Mouse (Mus musculus) stomach, embryonic 15.5 days (tissue): ENCODE results near the gene Chrna7. TPM values are rescaled to one million over a fixed set of nuclear protein-coding genes. Genes with fewer than 3 reads are reported as not detected.

ENCODE experiments used
- ATAC-seq: fragments of 200-750 bp; cut with Nextera tagmentation; 2 replicates; pipeline ENCODE4 v1.8.0; 2017; ENCODE audit warnings: low read depth, moderate number of reproducible peaks, moderate TSS enrichment; ENCODE audit not compliant: insufficient read depth, low FRiP score
- H3K27ac ChIP-seq: fragments of 300-500 bp; sonication (generic); 2 replicates; pipeline ENCODE4 v1.5.1; 2015; ENCODE audit warnings: mild to moderate bottlenecking, inconsistent platforms
- H3K27me3 ChIP-seq: fragments of 300-500 bp; sonication (generic); replicated peaks from 2 replicates; pipeline ENCODE4 v1.6.1; 2015; ENCODE audit warnings: inconsistent platforms
- H3K36me3 ChIP-seq: fragments of 300-500 bp; sonication (generic); 2 replicates; pipeline ENCODE4 v1.6.1; 2015; ENCODE audit warnings: inconsistent platforms
- H3K4me1 ChIP-seq: fragments of 300-500 bp; sonication (generic); 2 replicates; pipeline ENCODE4 v1.6.1; 2015; ENCODE audit warnings: inconsistent platforms
- H3K4me2 ChIP-seq: fragments of 300-500 bp; sonication (generic); 2 replicates; pipeline ENCODE4 v1.6.1; 2015; ENCODE audit warnings: mild to moderate bottlenecking, inconsistent platforms
- H3K4me3 ChIP-seq: fragments of 300-500 bp; sonication (generic); replicated peaks from 2 replicates; pipeline ENCODE4 v1.5.1; 2015; ENCODE audit warnings: inconsistent platforms
- H3K9ac ChIP-seq: fragments of 300-500 bp; sonication (generic); 2 replicates; pipeline ENCODE4 v1.6.1; 2015; ENCODE audit warnings: inconsistent platforms
- H3K9me3 ChIP-seq: fragments of 300-500 bp; sonication (generic); 2 replicates; pipeline ENCODE4 v1.6.1; 2016; ENCODE audit warnings: inconsistent platforms
- WGBS: fragments of 180-500 bp; shearing (Covaris S2); methylation state at CpG from one replicate; pipeline ENCODE4 v1.1.7; 2015; 5-methylcytosine and 5-hydroxymethylcytosine counted together
- polyA plus RNA-seq: library from polyadenylated mRNA; unstranded; fragments of >200 nt; fragmentation: Nextera tagmentation; extraction: Ambion mirVana; gene quantifications from 2 replicates; pipeline ENCODE4 v1.2.1, GENCODE M21; 2015

Gene Chrna7
- 1.4 and 1.6 TPM in 2 replicates for polyA plus RNA-seq

- peak; percentile 90 for ATAC-seq
- WGBS = under 1% methylated on average over 73 of the region's 73 CpGs
- peak within 1 kb of the TSS; percentile 29; the same call in 1 of the 2 replicates for H3K9ac ChIP-seq
These were observed at the start of gene Chrna7 for GRCm38 (mm10) chr7:63212084-63212723. TSS of gene Chrna7 (minus strand) at chr7:63212569.

GRCm38 (mm10) chr7:63249404-63249803 is 37.0 kb upstream of the Chrna7 start:
- no peak overlapping the region for H3K4me2 ChIP-seq

More at GRCm38 (mm10) chr7:63212084-63212723, at the start of gene Chrna7:
- Histone ChIP-seq H3K27ac (no peak within 1 kb of the TSS), H3K4me2 (peak within 1 kb of the TSS; percentile 100), H3K4me1 (0 out of 2 replicates have a peak, but pooled peaks cover 3% of the 10 kb centered on the region), H3K4me3 (peak within 1 kb of the TSS; percentile 59), H3K9me3 (no peaks in the 10 kb centered on the region), H3K27me3 (no peaks in the 10 kb centered on the region), H3K36me3 (no peaks in the 10 kb centered on the region)

GRCm38 (mm10) chr7:63237852-63238516 is 25.6 kb upstream of the Chrna7 start:
- no peak overlapping the region for H3K27ac ChIP-seq
- no peaks in the 10 kb centered on the region for H3K9me3 ChIP-seq
- no peak for ATAC-seq
- no peaks in the 10 kb centered on the region for H3K36me3 ChIP-seq
- 67% methylated on average over 3 of the region's 3 CpGs for WGBS
- H3K4me2 ChIP-seq = no peak overlapping the region
- no peak overlapping the region for H3K4me3 ChIP-seq
- no peaks in the 10 kb centered on the region for H3K27me3 ChIP-seq
- H3K9ac ChIP-seq = no peak overlapping the region
- H3K4me1 ChIP-seq = no peaks in the 10 kb centered on the region

More at GRCm38 (mm10) chr7:63249404-63249803, 37.0 kb upstream of the Chrna7 start:
- no peaks in the 10 kb centered on the region for H3K27me3 ChIP-seq
- no peaks in the 10 kb centered on the region for H3K9me3 ChIP-seq
- WGBS = 75% methylated on average over 2 of the region's 2 CpGs
- H3K4me3 ChIP-seq = no peak overlapping the region
- ATAC-seq = no peak
- no peak overlapping the region for H3K27ac ChIP-seq
- H3K4me1 ChIP-seq = no peaks in the 10 kb centered on the region
- H3K36me3 ChIP-seq = no peaks in the 10 kb centered on the region
- H3K9ac ChIP-seq = no peak overlapping the region

GRCm38 (mm10) chr7:63225066-63225780 is 12.9 kb upstream of the Chrna7 start:
- H3K9ac ChIP-seq = no peak overlapping the region
- no peaks in the 10 kb centered on the region for H3K36me3 ChIP-seq
- no peak overlapping the region for H3K27ac ChIP-seq
- ATAC-seq = no peak
- no peaks in the 10 kb centered on the region for H3K4me1 ChIP-seq
- H3K4me2 ChIP-seq = no peak overlapping the region
- no peaks in the 10 kb centered on the region for H3K27me3 ChIP-seq
- no peaks in the 10 kb centered on the region for H3K9me3 ChIP-seq
- WGBS = 48% methylated on average over 7 of the region's 7 CpGs
- no peak overlapping the region for H3K4me3 ChIP-seq

GRCm38 (mm10) chr7:63211641-63212083 is 707 bp downstream of the Chrna7 start:
- Histone ChIP-seq H3K4me1 (0 out of 2 replicates have a peak, but pooled peaks cover 3% of the 10 kb centered on the region), H3K9me3 (no peaks in the 10 kb centered on the region), H3K27ac (no peak overlapping the region), H3K4me3 (peak overlapping the region; percentile 59), H3K4me2 (peak overlapping the region; percentile 100), H3K9ac (no peak overlapping the region), H3K36me3 (no peaks in the 10 kb centered on the region), H3K27me3 (no peaks in the 10 kb centered on the region)
- WGBS = 2% methylated on average over 13 of the region's 13 CpGs
- peak; percentile 9; the same call in 1 of the 2 replicates for ATAC-seq

GRCm38 (mm10) chr7:63209501-63209900 is 2.9 kb downstream of the Chrna7 start:
- H3K4me3 ChIP-seq = no peak overlapping the region
- ATAC-seq = no peak
- no peaks in the 10 kb centered on the region for H3K9me3 ChIP-seq
- H3K36me3 ChIP-seq = no peaks in the 10 kb centered on the region
- H3K4me2 ChIP-seq = no peak overlapping the region
- H3K9ac ChIP-seq = no peak overlapping the region
- WGBS = 18% methylated on average over 4 of the region's 4 CpGs
- no peaks in the 10 kb centered on the region for H3K27me3 ChIP-seq
- H3K4me1 ChIP-seq = 0 out of 2 replicates have a peak, but pooled peaks cover 3% of the 10 kb centered on the region
- no peak overlapping the region for H3K27ac ChIP-seq

GRCm38 (mm10) chr7:63207137-63207536 is 5.2 kb downstream of the Chrna7 start:
- Histone ChIP-seq H3K27me3 (no peaks in the 10 kb centered on the region), H3K4me3 (no peak overlapping the region), H3K36me3 (no peaks in the 10 kb centered on the region), H3K27ac (no peak overlapping the region), H3K9ac (no peak overlapping the region), H3K4me2 (no peak overlapping the region), H3K4me1 (0 out of 2 replicates have a peak, but pooled peaks cover 3% of the 10 kb centered on the region), H3K9me3 (no peaks in the 10 kb centered on the region)
- 59% methylated on average over 2 of the region's 2 CpGs for WGBS
- ATAC-seq = no peak

GRCm38 (mm10) chr7:63195560-63195959 is 16.8 kb downstream of the Chrna7 start:
- no peaks in the 10 kb centered on the region for H3K4me1 ChIP-seq
- H3K9ac ChIP-seq = no peak overlapping the region
- 61% methylated on average over 2 of the region's 2 CpGs for WGBS
- ATAC-seq = no peak
- H3K4me3 ChIP-seq = no peak overlapping the region
- no peaks in the 10 kb centered on the region for H3K9me3 ChIP-seq
- no peak overlapping the region for H3K27ac ChIP-seq
- no peaks in the 10 kb centered on the region for H3K36me3 ChIP-seq
- H3K27me3 ChIP-seq = no peaks in the 10 kb centered on the region
- no peak overlapping the region for H3K4me2 ChIP-seq

- Histone ChIP-seq H3K36me3 (no peaks in the 10 kb centered on the region), H3K9ac (no peak overlapping the region), H3K4me3 (no peak overlapping the region), H3K9me3 (no peaks in the 10 kb centered on the region), H3K27ac (no peak overlapping the region), H3K4me1 (no peaks in the 10 kb centered on the region), H3K4me2 (no peak overlapping the region), H3K27me3 (no peaks in the 10 kb centered on the region)
- no peak for ATAC-seq
- WGBS = 80% methylated on average over 13 of the region's 13 CpGs
These were observed 22.5 kb downstream of the Chrna7 start for GRCm38 (mm10) chr7:63189647-63190534.

GRCm38 (mm10) chr7:63170063-63170787 is 42.1 kb downstream of the Chrna7 start:
- H3K4me2 ChIP-seq = no peak overlapping the region
- H3K9ac ChIP-seq = no peak overlapping the region
- no peaks in the 10 kb centered on the region for H3K4me1 ChIP-seq
- no peak for ATAC-seq
- H3K9me3 ChIP-seq = no peaks in the 10 kb centered on the region
- H3K27me3 ChIP-seq = no peaks in the 10 kb centered on the region
- H3K4me3 ChIP-seq = no peak overlapping the region
- WGBS = 65% methylated on average over 3 of the region's 3 CpGs
- no peaks in the 10 kb centered on the region for H3K36me3 ChIP-seq
- H3K27ac ChIP-seq = no peak overlapping the region

- no peak for ATAC-seq
- no peaks in the 10 kb centered on the region for H3K36me3 ChIP-seq
- 77% methylated on average over 3 of the region's 3 CpGs for WGBS
These were observed 47.8 kb downstream of the Chrna7 start for GRCm38 (mm10) chr7:63164617-63165016.

More at GRCm38 (mm10) chr7:63164617-63165016, 47.8 kb downstream of the Chrna7 start:
- H3K9ac ChIP-seq = no peak overlapping the region
- H3K4me1 ChIP-seq = no peaks in the 10 kb centered on the region
- no peak overlapping the region for H3K4me2 ChIP-seq
- no peak overlapping the region for H3K4me3 ChIP-seq
- no peaks in the 10 kb centered on the region for H3K27me3 ChIP-seq
- no peak overlapping the region for H3K27ac ChIP-seq
- no peaks in the 10 kb centered on the region for H3K9me3 ChIP-seq
